Mouse (Mus musculus) urinary bladder, postnatal 25 days (tissue): ENCODE measurements around the gene Fam214b.

ENCODE experiments used
- DNase-seq: peaks from one replicate; pipeline ENCODE4 v3.0.0; 2022; ENCODE audit warnings: low spot score

Gene Fam214b

GRCm38 (mm10) chr4:43010161-43011038 lies 35.6 kb downstream of the Fam214b start, which contains the start of gene Fancg:
TSS of gene Fancg (minus strand) at chr4:43010506.
- peak; percentile 78 for DNase-seq

- no peak for DNase-seq
Measured at GRCm38 (mm10) chr4:43005765-43006164, 40.3 kb downstream of the Fam214b start.

DNA sequence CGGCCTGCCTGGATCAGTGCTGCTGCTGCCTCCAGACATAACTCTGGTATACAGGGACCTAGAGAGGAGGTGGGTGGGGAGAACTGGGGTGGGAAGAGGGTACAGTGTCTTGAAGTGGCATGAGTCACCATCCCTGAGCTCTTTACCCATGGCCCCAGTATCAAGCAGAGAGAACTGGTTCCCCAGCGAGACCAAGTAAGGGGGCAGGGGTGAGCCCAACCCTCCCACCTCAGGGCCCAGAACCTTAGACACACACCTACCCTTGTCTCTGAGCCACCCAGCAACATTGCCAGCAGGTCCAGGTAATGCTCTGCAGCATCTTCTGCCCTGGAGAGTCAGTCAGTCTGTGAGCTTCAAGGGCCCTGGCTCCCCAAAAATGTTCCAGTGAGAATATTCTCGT lies 41.1 kb downstream of the Fam214b start:
- no peak for DNase-seq

DNA sequence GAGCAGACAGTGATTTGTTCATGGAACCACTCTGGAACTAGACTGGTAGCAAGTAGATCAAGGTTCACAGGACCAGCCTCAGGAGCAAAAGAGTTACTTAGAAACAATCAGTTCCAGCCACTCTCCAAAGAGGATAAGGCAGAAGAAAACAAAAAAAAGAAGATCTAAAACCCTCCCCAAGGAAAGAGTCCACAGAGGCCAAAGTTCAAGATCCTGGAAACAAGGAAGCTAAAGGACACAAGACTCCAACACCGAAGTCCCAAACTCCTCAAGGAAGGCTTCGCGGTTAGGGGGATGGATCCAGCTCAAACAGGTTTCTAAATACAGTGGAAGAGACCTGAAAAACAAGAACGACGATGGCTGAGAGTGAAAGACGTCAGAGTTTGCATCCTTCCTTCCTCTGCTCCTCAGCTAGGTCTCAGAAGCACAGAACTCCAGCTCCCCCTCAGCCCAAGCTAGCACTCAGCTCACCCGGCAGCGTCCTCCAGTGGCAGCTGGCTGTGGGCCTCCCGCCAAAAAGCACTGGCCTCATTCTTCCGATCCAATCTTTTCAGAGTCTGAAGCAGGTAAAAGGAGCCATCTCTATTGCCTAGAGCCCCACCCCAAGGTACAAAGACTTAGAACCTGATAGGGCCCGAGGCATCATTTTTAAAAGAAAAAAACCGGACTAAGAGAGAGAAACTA lies 43.1 kb downstream of the Fam214b start:
- DNase-seq: no peak

GRCm38 (mm10) chr4:43001272-43001671 lies 44.7 kb downstream of the Fam214b start:
- DNase-seq: no peak

DNA sequence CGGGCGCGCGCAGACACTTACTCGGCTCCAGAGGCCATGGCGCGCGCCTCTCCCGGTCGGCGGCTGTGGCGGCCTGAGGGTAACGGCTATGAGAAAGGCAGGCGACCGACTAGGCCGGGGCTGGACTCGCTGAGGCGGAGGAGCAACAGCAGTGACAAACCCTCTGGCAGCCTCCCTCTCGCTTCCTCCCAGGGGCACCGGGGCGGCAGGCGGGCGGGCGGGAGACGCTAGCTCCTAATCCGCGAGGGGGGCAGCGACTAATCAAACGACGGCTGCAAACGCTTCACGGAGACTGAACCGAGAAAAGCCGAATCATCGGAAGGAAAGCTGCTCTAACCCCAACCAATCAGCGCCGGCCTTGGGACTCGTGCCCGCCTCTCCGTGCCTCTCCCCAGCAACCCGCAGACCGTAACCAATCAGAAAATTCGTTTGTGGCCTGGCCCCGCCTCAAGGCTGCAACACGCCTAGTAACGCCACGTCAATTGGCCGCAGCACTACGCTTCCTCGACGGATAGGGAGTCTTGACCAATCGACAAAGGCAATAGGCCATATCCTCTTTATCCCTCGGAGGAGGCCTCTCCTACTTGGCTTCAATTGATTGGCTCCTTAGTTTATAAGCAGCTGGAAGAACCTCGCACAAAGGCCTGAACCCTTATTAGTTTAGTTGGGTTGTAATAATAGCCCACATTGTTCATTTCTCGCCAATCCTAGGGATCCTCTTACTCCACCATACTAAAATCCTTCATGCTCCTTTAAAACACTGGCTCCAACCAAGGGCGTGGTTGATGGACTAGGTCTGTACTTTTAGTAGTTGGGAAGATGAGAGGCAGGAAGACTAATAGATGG lies 45.7 kb downstream of the Fam214b start, which contains the start of gene Vcp:
Gene Vcp (minus strand): TSS at position 367 of the 846 bp plus-strand sequence.
- peak; percentile 95 for DNase-seq

- peak; percentile 70 for DNase-seq
Measured at GRCm38 (mm10) chr4:42999451-43000140, 46.4 kb downstream of the Fam214b start.

GRCm38 (mm10) chr4:42998022-42998421 lies 48.0 kb downstream of the Fam214b start:
- no peak for DNase-seq

DNA sequence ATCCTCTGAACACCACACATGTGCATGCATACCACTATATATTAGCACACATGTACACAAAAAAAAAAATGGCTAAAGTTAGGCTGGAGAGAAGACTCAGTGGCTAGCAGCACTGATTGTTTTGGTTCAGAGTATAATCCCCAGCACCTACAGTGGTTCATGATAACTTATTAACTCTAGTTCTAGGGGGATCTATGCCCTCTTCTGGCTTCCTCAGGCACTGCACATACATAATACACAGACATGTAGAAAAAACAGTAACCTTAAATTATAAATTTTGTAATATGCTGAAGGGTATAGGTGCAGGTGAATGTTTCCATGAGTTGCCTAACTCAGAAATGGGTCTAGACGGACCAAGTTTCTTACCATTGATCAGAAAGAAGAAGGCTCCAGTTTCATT lies 57.7 kb downstream of the Fam214b start:
- no peak for DNase-seq
